Mouse (Mus musculus): ENCODE measurements at regions not wholly inside any gene's neighbourhood (a gene's known extent, or its start where the extent isn't known, plus 50 kb on each side); places are given as distances from the start of the nearest gene placed in this dataset.

- no peak overlapping the region for H3K4me3 ChIP-seq
- no peaks in the 10 kb centered on the region for H3K9me3 ChIP-seq
- ATAC-seq (ENCODE audit: extremely low read depth, insufficient number of reproducible peaks, low FRiP score, low TSS enrichment): 0 out of 2 replicates have a peak, but pooled peaks have one; percentile 8
- H3K9ac ChIP-seq: no peak overlapping the region
- H3K27ac ChIP-seq (replicated peaks): no peak overlapping the region
- WGBS: 80% methylated on average over 23 of the region's 25 CpGs
- H3K36me3 ChIP-seq: no peaks in the 10 kb centered on the region
- no peaks in the 10 kb centered on the region for H3K27me3 ChIP-seq (replicated peaks)
- no peaks in the 10 kb centered on the region for H3K4me1 ChIP-seq
- H3K4me2 ChIP-seq: no peak overlapping the region
Measured at GRCm38 (mm10) chr2:39420696-39421095, 194.4 kb upstream of the Ppp6c start.

DNA sequence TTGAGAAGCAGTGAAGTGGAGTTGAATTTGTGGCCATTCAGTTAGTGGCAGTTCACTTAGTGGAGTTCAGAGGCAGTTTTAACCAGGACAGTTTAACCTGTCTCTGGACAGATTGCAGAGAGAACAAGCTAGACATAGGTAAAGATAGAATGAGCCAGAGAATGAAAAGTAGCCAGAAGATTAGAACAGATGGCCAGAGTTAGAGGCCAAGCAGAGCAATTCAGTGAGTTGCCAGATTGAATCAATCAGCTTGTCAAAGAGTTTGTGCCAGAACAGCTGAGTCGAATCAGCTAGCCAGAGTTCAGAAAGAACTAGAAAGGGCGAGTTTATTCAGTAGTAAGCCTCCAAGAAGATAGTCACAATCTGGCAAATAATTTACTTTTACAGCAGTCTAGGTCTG lies 174.1 kb upstream of the Ppp6c start:
- ATAC-seq (ENCODE audit: extremely low read depth, insufficient number of reproducible peaks, low FRiP score, low TSS enrichment): no peak
- no peaks in the 10 kb centered on the region for H3K9me3 ChIP-seq
- no peaks in the 10 kb centered on the region for H3K27me3 ChIP-seq (replicated peaks)
- no peak overlapping the region for H3K9ac ChIP-seq
- WGBS: 60% methylated on average over 2 of the region's 2 CpGs
- H3K27ac ChIP-seq (replicated peaks): no peak overlapping the region
- H3K36me3 ChIP-seq: no peaks in the 10 kb centered on the region
- no peak overlapping the region for H3K4me3 ChIP-seq
- no peak overlapping the region for H3K4me2 ChIP-seq
- H3K4me1 ChIP-seq: no peaks in the 10 kb centered on the region

DNA sequence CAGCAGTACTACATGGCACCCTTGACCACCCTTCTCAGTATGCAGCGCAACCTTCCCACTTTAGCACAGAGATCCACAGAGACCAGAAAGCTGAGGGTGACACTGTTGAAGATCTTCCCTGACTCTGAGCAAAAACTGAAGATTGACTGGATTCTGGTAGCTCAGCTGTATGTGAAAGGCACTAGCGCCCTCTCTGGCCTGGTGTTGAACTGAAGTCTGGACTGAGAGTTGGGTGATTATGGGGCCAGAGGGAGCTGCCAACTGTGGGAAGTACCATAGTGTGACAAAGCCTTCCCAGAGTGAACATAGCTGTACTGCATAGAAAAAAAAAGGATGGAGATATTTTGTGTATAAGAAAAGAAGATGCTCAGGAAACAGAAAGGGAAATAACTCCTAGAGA lies 173.3 kb upstream of the Ppp6c start:
- ATAC-seq (ENCODE audit: extremely low read depth, insufficient number of reproducible peaks, low FRiP score, low TSS enrichment): no peak
- no peak overlapping the region for H3K4me3 ChIP-seq
- H3K36me3 ChIP-seq: no peaks in the 10 kb centered on the region
- no peaks in the 10 kb centered on the region for H3K27me3 ChIP-seq (replicated peaks)
- H3K4me1 ChIP-seq: no peaks in the 10 kb centered on the region
- H3K9ac ChIP-seq: no peak overlapping the region
- no peak overlapping the region for H3K27ac ChIP-seq (replicated peaks)
- no peak overlapping the region for H3K4me2 ChIP-seq
- 61% methylated on average over 2 of the region's 2 CpGs for WGBS
- H3K9me3 ChIP-seq: no peaks in the 10 kb centered on the region

- Histone ChIP-seq H3K4me2 (no peak overlapping the region), H3K9ac (no peak overlapping the region), H3K4me1 (no peaks in the 10 kb centered on the region), H3K9me3 (no peaks in the 10 kb centered on the region), H3K27me3 (replicated peaks) (no peaks in the 10 kb centered on the region), H3K27ac (replicated peaks) (no peak overlapping the region), H3K4me3 (no peak overlapping the region), H3K36me3 (no peaks in the 10 kb centered on the region)
- 51% methylated on average over 3 of the region's 3 CpGs for WGBS
- ATAC-seq (ENCODE audit: extremely low read depth, insufficient number of reproducible peaks, low FRiP score, low TSS enrichment): no peak
Measured at GRCm38 (mm10) chr2:39394643-39395042, 168.4 kb upstream of the Ppp6c start.

GRCm38 (mm10) chr2:39377264-39377663 lies 151.0 kb upstream of the Ppp6c start:
- no peak overlapping the region for H3K9ac ChIP-seq
- WGBS: 79% methylated on average over 3 of the region's 3 CpGs
- H3K4me1 ChIP-seq: no peaks in the 10 kb centered on the region
- no peak overlapping the region for H3K27ac ChIP-seq (replicated peaks)
- H3K36me3 ChIP-seq: no peaks in the 10 kb centered on the region
- no peaks in the 10 kb centered on the region for H3K27me3 ChIP-seq (replicated peaks)
- H3K9me3 ChIP-seq: no peaks in the 10 kb centered on the region
- no peak overlapping the region for H3K4me2 ChIP-seq
- no peak for ATAC-seq (ENCODE audit: extremely low read depth, insufficient number of reproducible peaks, low FRiP score, low TSS enrichment)
- H3K4me3 ChIP-seq: no peak overlapping the region

DNA sequence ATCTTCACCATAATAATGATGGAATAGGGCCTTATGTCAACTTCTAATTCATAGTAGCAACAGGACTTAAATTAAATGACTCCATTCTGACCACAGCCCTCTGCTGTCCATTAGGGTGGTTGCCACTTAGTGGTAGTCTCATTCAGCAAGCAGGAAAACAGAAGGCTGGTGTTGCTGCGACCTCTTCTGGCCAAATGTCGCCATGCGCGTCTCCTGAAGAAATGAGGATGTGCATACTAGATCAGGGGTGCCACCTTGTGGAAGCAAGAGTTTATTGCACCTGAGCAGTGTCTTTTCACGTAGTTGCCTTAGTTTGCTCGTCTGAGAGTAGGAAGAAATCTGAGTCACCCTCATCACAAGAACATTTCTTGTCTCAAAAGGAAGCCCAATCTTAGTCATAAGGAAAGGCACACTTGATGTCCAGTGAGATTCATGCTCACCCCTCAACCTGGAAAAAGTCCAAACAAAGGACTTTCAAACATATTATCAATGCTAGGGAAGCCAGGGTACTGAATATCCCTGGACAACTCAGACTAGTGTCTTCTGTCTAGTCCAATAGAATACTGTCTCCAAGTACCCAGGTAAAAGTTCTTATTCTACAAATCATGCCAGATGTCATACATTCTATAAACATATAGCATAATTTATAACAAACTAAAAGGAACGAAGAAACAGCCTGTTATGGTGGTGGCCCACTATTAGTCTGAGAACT lies 147.0 kb upstream of the Ppp6c start:
- Histone ChIP-seq H3K9ac (no peak overlapping the region), H3K4me2 (no peak overlapping the region), H3K9me3 (no peaks in the 10 kb centered on the region), H3K27ac (replicated peaks) (no peak overlapping the region), H3K4me3 (no peak overlapping the region), H3K27me3 (replicated peaks) (no peaks in the 10 kb centered on the region), H3K36me3 (no peaks in the 10 kb centered on the region), H3K4me1 (no peaks in the 10 kb centered on the region)
- ATAC-seq (ENCODE audit: extremely low read depth, insufficient number of reproducible peaks, low FRiP score, low TSS enrichment): peak; percentile 54
- WGBS: 14% methylated on average over 7 of the region's 7 CpGs

- ATAC-seq (ENCODE audit: extremely low read depth, insufficient number of reproducible peaks, low FRiP score, low TSS enrichment): no peak
Measured at GRCm38 (mm10) chr2:39344207-39344606, 118.0 kb upstream of the Ppp6c start.

GRCm38 (mm10) chr2:39340406-39340805 lies 114.2 kb upstream of the Ppp6c start:
- no peaks in the 10 kb centered on the region for H3K27me3 ChIP-seq (replicated peaks)
- H3K4me1 ChIP-seq: no peaks in the 10 kb centered on the region
- H3K4me3 ChIP-seq: no peak overlapping the region
- no peak overlapping the region for H3K27ac ChIP-seq (replicated peaks)
- no peaks in the 10 kb centered on the region for H3K9me3 ChIP-seq
- 50% methylated on average over 3 of the region's 3 CpGs for WGBS
- ATAC-seq (ENCODE audit: extremely low read depth, insufficient number of reproducible peaks, low FRiP score, low TSS enrichment): no peak
- no peaks in the 10 kb centered on the region for H3K36me3 ChIP-seq
- H3K9ac ChIP-seq: no peak overlapping the region
- no peak overlapping the region for H3K4me2 ChIP-seq

More at GRCm38 (mm10) chr2:39344207-39344606, 118.0 kb upstream of the Ppp6c start:
- Histone ChIP-seq H3K36me3 (no peaks in the 10 kb centered on the region), H3K27me3 (replicated peaks) (no peaks in the 10 kb centered on the region), H3K27ac (replicated peaks) (no peak overlapping the region), H3K9ac (no peak overlapping the region), H3K4me1 (no peaks in the 10 kb centered on the region), H3K9me3 (no peaks in the 10 kb centered on the region), H3K4me2 (no peak overlapping the region), H3K4me3 (no peak overlapping the region)
- WGBS: 79% methylated on average over 3 of the region's 3 CpGs

DNA sequence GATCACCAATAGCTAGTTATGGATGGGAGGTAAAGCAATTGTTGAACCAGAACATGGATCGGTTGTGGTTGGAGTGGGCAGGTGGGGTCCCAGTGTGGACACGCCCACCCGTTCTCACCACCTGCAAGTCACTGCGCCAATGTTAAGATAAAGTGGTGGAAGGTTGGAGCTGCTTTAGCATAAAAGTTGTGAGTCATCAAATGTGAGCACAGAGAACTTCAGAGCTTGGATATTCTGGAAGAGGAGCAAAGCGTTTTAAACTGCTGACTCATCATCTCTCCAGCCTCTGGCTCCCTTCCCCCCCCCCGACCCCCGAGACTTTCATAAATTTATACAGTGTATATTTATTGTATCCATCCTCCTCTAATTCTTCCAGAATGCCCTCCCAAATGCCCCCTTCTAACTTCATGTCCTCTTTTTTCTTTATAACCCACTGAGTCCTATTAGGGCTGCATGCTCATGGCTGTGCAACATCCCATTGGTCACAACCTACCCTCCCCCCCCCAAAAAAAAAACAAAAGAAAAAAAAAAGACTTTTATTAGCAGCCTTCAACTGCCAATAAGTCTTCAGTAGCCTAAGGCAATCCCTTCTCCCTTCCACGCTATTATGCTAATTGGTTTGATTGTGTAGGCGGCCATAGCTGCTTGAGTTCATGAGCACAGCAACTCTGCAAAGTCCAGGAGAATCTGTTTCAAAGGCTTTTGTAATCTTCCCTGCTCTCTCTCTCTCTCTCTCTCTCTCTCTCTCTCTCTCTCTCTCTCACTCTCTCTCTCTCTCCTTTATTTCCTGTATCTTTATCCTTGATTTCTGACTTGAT lies 112.8 kb upstream of the Ppp6c start:
- H3K27me3 ChIP-seq (replicated peaks): no peaks in the 10 kb centered on the region
- no peak overlapping the region for H3K27ac ChIP-seq (replicated peaks)
- no peaks in the 10 kb centered on the region for H3K4me1 ChIP-seq
- ATAC-seq (ENCODE audit: extremely low read depth, insufficient number of reproducible peaks, low FRiP score, low TSS enrichment): no peak
- no peak overlapping the region for H3K9ac ChIP-seq
- no peak overlapping the region for H3K4me3 ChIP-seq
- WGBS: 80% methylated on average over 9 of the region's 9 CpGs
- no peak overlapping the region for H3K4me2 ChIP-seq
- no peaks in the 10 kb centered on the region for H3K36me3 ChIP-seq
- H3K9me3 ChIP-seq: no peaks in the 10 kb centered on the region

GRCm38 (mm10) chr2:39337524-39337923 lies 111.3 kb upstream of the Ppp6c start:
- no peaks in the 10 kb centered on the region for H3K4me1 ChIP-seq
- H3K4me3 ChIP-seq: no peak overlapping the region
- H3K9me3 ChIP-seq: no peaks in the 10 kb centered on the region
- H3K36me3 ChIP-seq: no peaks in the 10 kb centered on the region
- no peaks in the 10 kb centered on the region for H3K27me3 ChIP-seq (replicated peaks)
- H3K4me2 ChIP-seq: no peak overlapping the region
- H3K27ac ChIP-seq (replicated peaks): no peak overlapping the region
- 77% methylated on average over 1 of the region's 1 CpGs for WGBS
- no peak for ATAC-seq (ENCODE audit: extremely low read depth, insufficient number of reproducible peaks, low FRiP score, low TSS enrichment)
- no peak overlapping the region for H3K9ac ChIP-seq

- H3K27me3 ChIP-seq (replicated peaks): no peaks in the 10 kb centered on the region
- no peaks in the 10 kb centered on the region for H3K9me3 ChIP-seq
- 45% methylated on average over 9 of the region's 9 CpGs for WGBS
- H3K9ac ChIP-seq: peak overlapping the region; percentile 55
- no peaks in the 10 kb centered on the region for H3K36me3 ChIP-seq
- 0 out of 2 replicates have a peak, but pooled peaks cover 12% of the 10 kb centered on the region for H3K4me1 ChIP-seq
- H3K4me2 ChIP-seq: peak overlapping the region; percentile 63
- H3K27ac ChIP-seq (replicated peaks): 0 out of 2 replicates have a peak overlapping the region, but pooled peaks have one; percentile 8
- ATAC-seq (ENCODE audit: extremely low read depth, insufficient number of reproducible peaks, low FRiP score, low TSS enrichment): no peak; the same call in 1 of the 2 replicates
- H3K4me3 ChIP-seq: peak overlapping the region; percentile 36
Measured at GRCm38 (mm10) chr2:39325715-39326493, 99.7 kb upstream of the Ppp6c start.
